Mouse (Mus musculus) megakaryocyte, embryonic 14.5 days (primary cell): ENCODE results near the gene Tas1r1.

Source experiments
- FLI1 ChIP-seq: IDR thresholded peaks from 2 replicates; pipeline ENCODE4 v1.6.1; 2012; ENCODE audit warnings: low read length, inconsistent platforms, mixed read lengths
- GATA1 ChIP-seq: IDR thresholded peaks from 3 replicates; pipeline ENCODE4 v1.6.1; 2012; ENCODE audit warnings: mixed read lengths, low read length, inconsistent platforms, borderline replicate concordance

DNA sequence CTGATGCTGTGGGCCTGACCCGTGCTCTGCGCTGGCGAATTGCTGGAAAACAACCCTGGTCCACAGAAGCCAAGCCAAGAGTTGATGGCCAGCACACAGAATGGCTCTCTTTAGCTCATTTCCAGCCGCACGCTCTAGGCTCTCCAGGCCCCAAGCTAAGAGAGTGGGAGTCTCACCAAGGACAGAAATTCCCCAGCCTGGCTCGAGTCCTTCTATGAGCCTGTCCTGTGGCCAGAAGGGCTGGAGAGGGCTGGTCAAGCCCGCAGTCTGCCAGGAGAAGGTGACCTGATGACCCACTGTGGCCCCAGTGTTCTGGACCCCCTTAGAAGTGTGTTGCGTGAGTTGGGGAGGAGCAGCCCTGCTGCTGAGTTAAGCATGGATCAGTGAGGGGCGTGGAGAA is 38.8 kb upstream of the Tas1r1 start:
- TF ChIP-seq GATA1 = no peak
- TF ChIP-seq FLI1 = no peak
